ENCODE assay signal across 13 mouse cellular contexts in genomic region chr4:149149611-149150010, GRCm38 (mm10). TPM values are rescaled to one million over a fixed set of nuclear protein-coding genes. Genes with fewer than 3 reads are reported as not detected.
A peak's percentile ranks its signal among the peaks of the same experiment; 100 is the strongest.
DNase-seq lines count a peak whose midpoint lies in the region; ATAC-seq and TF ChIP-seq lines count a peak whose summit lies in the region.
"Had no signal": no experiment of that assay in that cellular context is flagged by ENCODE, and none has a peak within 500 bp of the region (broad histone marks: within the 10 kb centered on the region; RNA-seq: fewer than 3 reads in every experiment).

No protein-coding gene starts in this region.

- no peak for TF ChIP-seq POLR2A in thymus, adult 2 months (IDR thresholded peaks at IDR 0.05; ENCODE audit: control insufficient read depth, extremely low read depth, insufficient read depth, low read length, poor library complexity)

- H3K9me3 ChIP-seq in kidney, embryonic 14.5 days (ENCODE audit: control insufficient read depth, low read length) = no peaks in the 10 kb centered on the region
- no peaks in the 10 kb centered on the region for H3K9me3 ChIP-seq in liver, embryonic 14.5 days (ENCODE audit: control insufficient read depth, low read length)
- H3K9me3 ChIP-seq: forebrain, embryonic 13.5 days; heart, embryonic 13.5 days; limb, embryonic 12.5 days had no signal

- DNase-seq in gastrocnemius, adult 18-20 months (ENCODE audit: low spot score) = peak; percentile 65
- DNase-seq in gastrocnemius, postnatal 25 days = no peak
- DNase-seq in kidney, postnatal 14 days = peak; percentile 47
- DNase-seq in adrenal gland, postnatal 14 days = peak; percentile 84
- DNase-seq in liver, embryonic 14.5 days (ENCODE audit: low read depth in 3 of 3, low spot score in 3 of 3) = no peak
- DNase-seq in thymus, adult 2 months = no peak
- no peak for DNase-seq in thymus, postnatal 10 days (ENCODE audit: low spot score in 2 of 2)
- DNase-seq: cerebellum, postnatal 36 days had no signal

- TF ChIP-seq EP300 in liver, embryonic 14.5 days (IDR thresholded peaks at IDR 0.05; ENCODE audit: low read depth) = no peak

- peaks cover 53% of the 10 kb centered on the region for H3K36me3 ChIP-seq in kidney, embryonic 14.5 days (ENCODE audit: control insufficient read depth, insufficient read depth, low read length)
- H3K36me3 ChIP-seq in liver, embryonic 14.5 days (replicated peaks; ENCODE audit: control insufficient read depth, insufficient read depth, low read depth) = peaks cover 26% of the 10 kb centered on the region
- H3K36me3 ChIP-seq in thymus, adult 2 months (ENCODE audit: control insufficient read depth, insufficient read depth, low read length) = peaks cover 21% of the 10 kb centered on the region

- no peaks in the 10 kb centered on the region for H3K27me3 ChIP-seq in kidney, embryonic 14.5 days (ENCODE audit: control insufficient read depth, insufficient read depth, low read length)
- no peaks in the 10 kb centered on the region for H3K27me3 ChIP-seq in liver, embryonic 14.5 days (ENCODE audit: control insufficient read depth, insufficient read depth, low read length)
- no peaks in the 10 kb centered on the region for H3K27me3 ChIP-seq in thymus, adult 2 months (ENCODE audit: control insufficient read depth, insufficient read depth, low read length)
- H3K27me3 ChIP-seq: forebrain, embryonic 13.5 days; heart, embryonic 13.5 days; limb, embryonic 12.5 days had no signal

- ATAC-seq in kidney, embryonic 14.5 days (ENCODE audit: low FRiP score, low TSS enrichment) = no peak
- peak; percentile 50 for ATAC-seq in liver, embryonic 14.5 days (ENCODE audit: insufficient read depth)
- ATAC-seq: forebrain, embryonic 13.5 days had no signal

- WGBS in kidney, embryonic 14.5 days = 38% methylated on average over 7 of the region's 7 CpGs
- 67% methylated on average over 7 of the region's 7 CpGs for WGBS in liver, embryonic 14.5 days (ENCODE audit: insufficient replicate concordance)
- WGBS in thymus, adult 2 months = 94% methylated on average over 7 of the region's 7 CpGs

- H3K4me2 ChIP-seq in kidney, embryonic 14.5 days (replicated peaks; ENCODE audit: low read depth, low read length) = no peak overlapping the region
- H3K4me2 ChIP-seq in liver, embryonic 14.5 days (ENCODE audit: low read depth) = no peak overlapping the region
- H3K4me2 ChIP-seq: forebrain, embryonic 13.5 days; heart, embryonic 13.5 days; limb, embryonic 12.5 days had no signal

- H3K9ac ChIP-seq in kidney, embryonic 14.5 days (ENCODE audit: low read depth, low read length) = no peak overlapping the region
- H3K9ac ChIP-seq in liver, embryonic 14.5 days (replicated peaks) = no peak overlapping the region
- H3K9ac ChIP-seq: forebrain, embryonic 13.5 days; heart, embryonic 13.5 days; limb, embryonic 12.5 days had no signal

- peaks cover 11% of the 10 kb centered on the region; the same call in 1 of the 2 replicates for H3K4me1 ChIP-seq in kidney, embryonic 14.5 days (ENCODE audit: control insufficient read depth, insufficient read depth, low read length)
- H3K4me1 ChIP-seq in liver, embryonic 14.5 days (replicated peaks; ENCODE audit: control insufficient read depth in 2 of 2, insufficient read depth in 2 of 2, low read length in 1 of 2) = peaks cover 0 to 13% of the 10 kb centered on the region in 2 experiments; a peak in 2 of 4 replicates
- peaks cover 13% of the 10 kb centered on the region for H3K4me1 ChIP-seq in thymus, adult 2 months (replicated peaks; ENCODE audit: control insufficient read depth, insufficient read depth, low read length)
- H3K4me1 ChIP-seq: forebrain, embryonic 13.5 days had no signal

- H3K4me3 ChIP-seq in kidney, embryonic 14.5 days (ENCODE audit: low read length) = no peak overlapping the region
- H3K4me3 ChIP-seq in liver, embryonic 14.5 days (ENCODE audit: insufficient read depth in 1 of 2, low read depth in 2 of 2, low read length in 2 of 2) = no peak overlapping the region
- H3K4me3 ChIP-seq in thymus, adult 2 months (ENCODE audit: control insufficient read depth, insufficient read depth, low read length) = no peak overlapping the region
- H3K4me3 ChIP-seq: forebrain, embryonic 13.5 days; heart, embryonic 13.5 days; limb, embryonic 12.5 days had no signal

- no peak for TF ChIP-seq CTCF in liver, embryonic 14.5 days (IDR thresholded peaks at IDR 0.05; ENCODE audit: low read depth)
- TF ChIP-seq CTCF in thymus, adult 2 months (IDR thresholded peaks at IDR 0.05; ENCODE audit: borderline replicate concordance, control insufficient read depth, extremely low read depth, insufficient read depth, low read length, poor library complexity) = no peak

- no peak overlapping the region for H3K27ac ChIP-seq in kidney, embryonic 14.5 days (ENCODE audit: low read depth, low read length)
- H3K27ac ChIP-seq in liver, embryonic 14.5 days = no peak overlapping the region
- no peak overlapping the region for H3K27ac ChIP-seq in thymus, adult 2 months (ENCODE audit: control insufficient read depth, insufficient read depth, low read length)
- H3K27ac ChIP-seq: forebrain, embryonic 13.5 days; heart, embryonic 13.5 days; limb, embryonic 12.5 days had no signal

RNA-seq across cellular contexts. Expression of gene Cenps, which starts 12.2 kb away (rescaled TPM):
- total RNA-seq in gastrocnemius, adult 18-20 months (2021) = 1 to 10 TPM; 8.1 to 8.2 TPM
- 1 to 10 TPM; 5.8 to 6.5 TPM for total RNA-seq in gastrocnemius, postnatal 25 days (2021)
- 42.2 and 55.3 TPM in 2 replicates for polyA plus RNA-seq in kidney, embryonic 14.5 days (2014; fragmentation: Nextera tagmentation; extraction: Ambion mirVana)
- 10.6 and 13.0 TPM in 2 replicates for total RNA-seq in adrenal gland, postnatal 14 days (2021)
- 7.6 and 12.3 TPM in 2 replicates for polyA plus RNA-seq in liver, embryonic 14.5 days (2012; rRNA removed)
- 17.3 and 18.0 TPM in 2 replicates for polyA plus RNA-seq in liver, embryonic 14.5 days (2014; fragmentation: Nextera tagmentation; extraction: Ambion mirVana)
- polyA plus RNA-seq in thymus, adult 2 months (2012; rRNA removed) = 14.0 and 17.6 TPM in 2 replicates

RNA-seq across cellular contexts. Expression of gene Pgd, which starts 17.0 kb away (rescaled TPM):
- 10 to 100 TPM; 13.4 to 18.7 TPM for total RNA-seq in gastrocnemius, adult 18-20 months (2021)
- total RNA-seq in gastrocnemius, postnatal 25 days (2021) = 10 to 100 TPM; 14.4 to 20.0 TPM
- 53.6 and 64.7 TPM in 2 replicates for polyA plus RNA-seq in kidney, embryonic 14.5 days (2014; fragmentation: Nextera tagmentation; extraction: Ambion mirVana)
- 191 and 194 TPM in 2 replicates for total RNA-seq in adrenal gland, postnatal 14 days (2021)
- polyA plus RNA-seq in liver, embryonic 14.5 days (2012; rRNA removed) = 41.8 and 44.6 TPM in 2 replicates
- 23.2 and 25.5 TPM in 2 replicates for polyA plus RNA-seq in liver, embryonic 14.5 days (2014; fragmentation: Nextera tagmentation; extraction: Ambion mirVana)
- polyA plus RNA-seq in thymus, adult 2 months (2012; rRNA removed) = 98.7 and 107 TPM in 2 replicates

RNA-seq across cellular contexts. Expression of gene Cort, which starts 23.0 kb away (rescaled TPM):
- under 1 TPM in 1 of 2 experiments, not detected in 1; 0.83 TPM for total RNA-seq in gastrocnemius, adult 18-20 months (2021)
- under 1 TPM; 0.59 to 0.70 TPM for total RNA-seq in gastrocnemius, postnatal 25 days (2021)
- polyA plus RNA-seq in kidney, embryonic 14.5 days (2014; fragmentation: Nextera tagmentation; extraction: Ambion mirVana) = 0.41 TPM in 1 of 2 replicates, not detected in the other
- 1.3 and 2.2 TPM in 2 replicates for total RNA-seq in adrenal gland, postnatal 14 days (2021)
- not detected in 2 replicates for polyA plus RNA-seq in liver, embryonic 14.5 days (2012; rRNA removed)
- not detected in 2 replicates for polyA plus RNA-seq in liver, embryonic 14.5 days (2014; fragmentation: Nextera tagmentation; extraction: Ambion mirVana)
- 0.22 and 0.67 TPM in 2 replicates for polyA plus RNA-seq in thymus, adult 2 months (2012; rRNA removed)
- polyA plus RNA-seq: forebrain, embryonic 13.5 days; heart, embryonic 13.5 days; stomach, embryonic 16.5 days had no signal

RNA-seq across cellular contexts. Expression of gene Dffa, which starts 45.7 kb away (rescaled TPM):
- 10 to 100 TPM; 72.7 to 76.3 TPM for total RNA-seq in gastrocnemius, adult 18-20 months (2021)
- 10 to 100 TPM; 61.7 to 85.6 TPM for total RNA-seq in gastrocnemius, postnatal 25 days (2021)
- 21.0 and 29.3 TPM in 2 replicates for polyA plus RNA-seq in kidney, embryonic 14.5 days (2014; fragmentation: Nextera tagmentation; extraction: Ambion mirVana)
- 18.4 and 25.5 TPM in 2 replicates for total RNA-seq in adrenal gland, postnatal 14 days (2021)
- polyA plus RNA-seq in liver, embryonic 14.5 days (2012; rRNA removed) = 11.2 and 13.1 TPM in 2 replicates
- polyA plus RNA-seq in liver, embryonic 14.5 days (2014; fragmentation: Nextera tagmentation; extraction: Ambion mirVana) = 13.2 and 13.6 TPM in 2 replicates
- 40.2 and 40.3 TPM in 2 replicates for polyA plus RNA-seq in thymus, adult 2 months (2012; rRNA removed)

RNA-seq across cellular contexts. Expression of gene Pex14, which starts 49.9 kb away (rescaled TPM):
- total RNA-seq in gastrocnemius, adult 18-20 months (2021) = 10 to 100 TPM; 22.8 to 24.0 TPM
- 10 to 100 TPM; 17.5 to 18.8 TPM for total RNA-seq in gastrocnemius, postnatal 25 days (2021)
- 36.9 and 42.4 TPM in 2 replicates for polyA plus RNA-seq in kidney, embryonic 14.5 days (2014; fragmentation: Nextera tagmentation; extraction: Ambion mirVana)
- total RNA-seq in adrenal gland, postnatal 14 days (2021) = 61.7 and 64.1 TPM in 2 replicates
- 11.4 and 12.2 TPM in 2 replicates for polyA plus RNA-seq in liver, embryonic 14.5 days (2012; rRNA removed)
- 14.9 and 15.4 TPM in 2 replicates for polyA plus RNA-seq in liver, embryonic 14.5 days (2014; fragmentation: Nextera tagmentation; extraction: Ambion mirVana)
- 40.4 and 45.0 TPM in 2 replicates for polyA plus RNA-seq in thymus, adult 2 months (2012; rRNA removed)

Comparison
In these comparisons a context has a peak if more than half of its experiments do, and no peak if none do; other contexts are left out.
1. DNase-seq: peak in gastrocnemius, adult 18-20 months (single experiment), kidney, postnatal 14 days (single experiment) and adrenal gland, postnatal 14 days (single experiment); none in gastrocnemius, postnatal 25 days (single experiment), liver, embryonic 14.5 days (0 of 3), thymus, adult 2 months (single experiment) and thymus, postnatal 10 days (0 of 2).